Mouse (Mus musculus): ENCODE results near the gene Dtx3. TPM values are rescaled to one million over a fixed set of nuclear protein-coding genes. Genes with fewer than 3 reads are reported as not detected.
"Not testable (repeated sequence)": the region's sequence is repeated elsewhere in the genome, so short reads cannot be mapped to it uniquely, and the experiment has no call there.

Gene Dtx3
- polyA plus RNA-seq, 1 experiment from 2014 or later: 95.8 TPM

- ATAC-seq (replicated peaks; ENCODE audit: low FRiP score, low TSS enrichment, low read depth) (no peak), DNase-seq (ENCODE audit: low spot score) (no peak)
- 88% methylated on average over 5 of the region's 5 CpGs for WGBS
- Histone ChIP-seq H3K27me3 (replicated peaks; ENCODE audit: control insufficient read depth, insufficient read depth, low read length) (no peaks in the 10 kb centered on the region), H3K9me3 (ENCODE audit: control insufficient read depth, low read length) (no peaks in the 10 kb centered on the region), H3K4me1 (replicated peaks; ENCODE audit: control insufficient read depth, insufficient read depth, low read length) (no peaks in the 10 kb centered on the region), H3K36me3 (ENCODE audit: control insufficient read depth, insufficient read depth, low read length) (no peaks in the 10 kb centered on the region), H3K4me2 (ENCODE audit: low read length) (no peak overlapping the region), H3K9ac (ENCODE audit: low read length) (no peak overlapping the region), H3K4me3 (ENCODE audit: low read depth, low read length) (no peak overlapping the region), H3K27ac (ENCODE audit: low read depth) (no peak overlapping the region)
Observed at GRCm38 (mm10) chr10:127154652-127155051, 40.9 kb downstream of the Dtx3 start.

GRCm38 (mm10) chr10:127154241-127154640 is 41.3 kb downstream of the Dtx3 start:
- Histone ChIP-seq H3K9ac (ENCODE audit: low read length) (no peak overlapping the region), H3K36me3 (ENCODE audit: control insufficient read depth, insufficient read depth, low read length) (no peaks in the 10 kb centered on the region), H3K4me2 (ENCODE audit: low read length) (no peak overlapping the region), H3K27me3 (replicated peaks; ENCODE audit: control insufficient read depth, insufficient read depth, low read length) (no peaks in the 10 kb centered on the region), H3K27ac (ENCODE audit: low read depth) (no peak overlapping the region), H3K4me3 (ENCODE audit: low read depth, low read length) (no peak overlapping the region), H3K4me1 (replicated peaks; ENCODE audit: control insufficient read depth, insufficient read depth, low read length) (no peaks in the 10 kb centered on the region), H3K9me3 (ENCODE audit: control insufficient read depth, low read length) (no peaks in the 10 kb centered on the region)
- ATAC-seq (replicated peaks; ENCODE audit: low FRiP score, low TSS enrichment, low read depth): no peak
- DNase-seq (ENCODE audit: low spot score): no peak
- 87% methylated on average over 2 of the region's 2 CpGs for WGBS

DNA sequence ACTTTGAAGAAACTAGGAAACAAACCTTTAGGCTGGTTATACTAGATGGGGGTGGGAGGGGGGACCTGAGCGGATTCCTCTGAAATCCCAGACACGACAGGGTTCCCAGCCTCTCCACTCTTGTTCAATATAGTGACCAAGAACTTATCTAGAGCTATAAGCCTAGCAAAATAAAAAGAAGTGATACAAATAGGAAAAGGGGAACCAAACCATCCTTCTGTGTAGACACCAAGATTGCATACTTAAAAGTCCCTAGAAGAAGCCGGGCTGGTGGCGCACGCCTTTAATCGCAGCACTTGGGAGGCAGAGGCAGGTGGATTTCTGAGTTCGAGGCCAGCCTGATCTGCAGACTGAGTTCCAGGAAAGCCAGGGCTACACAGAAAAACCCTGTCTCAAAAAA is 42.2 kb downstream of the Dtx3 start:
- Histone ChIP-seq H3K27me3 (replicated peaks; ENCODE audit: control insufficient read depth, insufficient read depth, low read length) (no peaks in the 10 kb centered on the region), H3K36me3 (ENCODE audit: control insufficient read depth, insufficient read depth, low read length) (no peaks in the 10 kb centered on the region), H3K4me3 (ENCODE audit: low read depth, low read length) (no peak overlapping the region), H3K4me1 (replicated peaks; ENCODE audit: control insufficient read depth, insufficient read depth, low read length) (no peaks in the 10 kb centered on the region), H3K9ac (ENCODE audit: low read length) (no peak overlapping the region), H3K27ac (ENCODE audit: low read depth) (no peak overlapping the region), H3K4me2 (ENCODE audit: low read length) (no peak overlapping the region), H3K9me3 (ENCODE audit: control insufficient read depth, low read length) (no peaks in the 10 kb centered on the region)
- ATAC-seq (replicated peaks; ENCODE audit: low FRiP score, low TSS enrichment, low read depth) (no peak), DNase-seq (ENCODE audit: low spot score) (no peak)
- 94% methylated on average over 7 of the region's 7 CpGs for WGBS

GRCm38 (mm10) chr10:127152556-127152955 is 43.0 kb downstream of the Dtx3 start:
- H3K27me3 ChIP-seq (replicated peaks; ENCODE audit: control insufficient read depth, insufficient read depth, low read length); H3K4me1 ChIP-seq (replicated peaks; ENCODE audit: control insufficient read depth, insufficient read depth, low read length); H3K36me3 ChIP-seq (ENCODE audit: control insufficient read depth, insufficient read depth, low read length); H3K9ac ChIP-seq (ENCODE audit: low read length); H3K9me3 ChIP-seq (ENCODE audit: control insufficient read depth, low read length); ATAC-seq (replicated peaks; ENCODE audit: low FRiP score, low TSS enrichment, low read depth); H3K27ac ChIP-seq (ENCODE audit: low read depth); H3K4me3 ChIP-seq (ENCODE audit: low read depth, low read length); DNase-seq (ENCODE audit: low spot score); H3K4me2 ChIP-seq (ENCODE audit: low read length): not testable (repeated sequence)
- WGBS: 86% methylated on average over 10 of the region's 10 CpGs

- 92% methylated on average over 3 of the region's 3 CpGs for WGBS
- not testable (repeated sequence) for H3K4me1 ChIP-seq (replicated peaks; ENCODE audit: control insufficient read depth, insufficient read depth, low read length); H3K36me3 ChIP-seq (ENCODE audit: control insufficient read depth, insufficient read depth, low read length); H3K4me3 ChIP-seq (ENCODE audit: low read depth, low read length); DNase-seq (ENCODE audit: low spot score); H3K4me2 ChIP-seq (ENCODE audit: low read length); H3K9ac ChIP-seq (ENCODE audit: low read length); ATAC-seq (replicated peaks; ENCODE audit: low FRiP score, low TSS enrichment, low read depth); H3K9me3 ChIP-seq (ENCODE audit: control insufficient read depth, low read length); H3K27me3 ChIP-seq (replicated peaks; ENCODE audit: control insufficient read depth, insufficient read depth, low read length); H3K27ac ChIP-seq (ENCODE audit: low read depth)
Observed at GRCm38 (mm10) chr10:127151233-127151632, 44.3 kb downstream of the Dtx3 start.

DNA sequence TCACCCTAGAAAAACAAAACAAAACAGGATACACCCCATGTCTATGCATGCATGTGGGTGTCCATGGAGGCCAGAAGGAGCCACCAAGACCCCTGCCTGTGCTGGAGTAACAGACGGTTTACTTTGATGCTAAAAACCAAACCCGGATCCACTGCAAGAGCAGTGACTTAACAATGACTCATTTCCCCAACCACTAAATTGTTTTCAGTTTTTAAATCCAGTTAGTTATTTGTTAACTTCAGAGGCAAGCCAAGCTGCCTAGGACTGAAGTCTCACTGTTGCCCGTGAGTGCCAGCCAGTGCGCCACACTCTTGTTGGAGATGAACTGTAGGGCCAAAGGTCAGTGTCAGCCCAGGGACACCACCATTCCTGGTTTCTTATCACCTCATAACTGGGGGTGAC is 45.1 kb downstream of the Dtx3 start:
- Histone ChIP-seq H3K4me1 (replicated peaks; ENCODE audit: control insufficient read depth, insufficient read depth, low read length) (no peaks in the 10 kb centered on the region), H3K4me3 (ENCODE audit: low read depth, low read length) (no peak overlapping the region), H3K27ac (ENCODE audit: low read depth) (no peak overlapping the region), H3K36me3 (ENCODE audit: control insufficient read depth, insufficient read depth, low read length) (no peaks in the 10 kb centered on the region), H3K27me3 (replicated peaks; ENCODE audit: control insufficient read depth, insufficient read depth, low read length) (no peaks in the 10 kb centered on the region), H3K9me3 (ENCODE audit: control insufficient read depth, low read length) (no peaks in the 10 kb centered on the region), H3K9ac (ENCODE audit: low read length) (no peak overlapping the region), H3K4me2 (ENCODE audit: low read length) (no peak overlapping the region)
- 70% methylated on average over 4 of the region's 4 CpGs for WGBS
- ATAC-seq (replicated peaks; ENCODE audit: low FRiP score, low TSS enrichment, low read depth): no peak
- DNase-seq (ENCODE audit: low spot score): no peak

GRCm38 (mm10) chr10:127147135-127147534 is 48.4 kb downstream of the Dtx3 start:
- ATAC-seq (replicated peaks; ENCODE audit: low FRiP score, low TSS enrichment, low read depth) (no peak), DNase-seq (ENCODE audit: low spot score) (no peak)
- Histone ChIP-seq H3K4me3 (ENCODE audit: low read depth, low read length) (no peak overlapping the region), H3K9me3 (ENCODE audit: control insufficient read depth, low read length) (no peaks in the 10 kb centered on the region), H3K9ac (ENCODE audit: low read length) (no peak overlapping the region), H3K36me3 (ENCODE audit: control insufficient read depth, insufficient read depth, low read length) (no peaks in the 10 kb centered on the region), H3K4me1 (replicated peaks; ENCODE audit: control insufficient read depth, insufficient read depth, low read length) (no peaks in the 10 kb centered on the region), H3K4me2 (ENCODE audit: low read length) (no peak overlapping the region), H3K27ac (ENCODE audit: low read depth) (no peak overlapping the region), H3K27me3 (replicated peaks; ENCODE audit: control insufficient read depth, insufficient read depth, low read length) (no peaks in the 10 kb centered on the region)
- 81% methylated on average over 6 of the region's 6 CpGs for WGBS

DNA sequence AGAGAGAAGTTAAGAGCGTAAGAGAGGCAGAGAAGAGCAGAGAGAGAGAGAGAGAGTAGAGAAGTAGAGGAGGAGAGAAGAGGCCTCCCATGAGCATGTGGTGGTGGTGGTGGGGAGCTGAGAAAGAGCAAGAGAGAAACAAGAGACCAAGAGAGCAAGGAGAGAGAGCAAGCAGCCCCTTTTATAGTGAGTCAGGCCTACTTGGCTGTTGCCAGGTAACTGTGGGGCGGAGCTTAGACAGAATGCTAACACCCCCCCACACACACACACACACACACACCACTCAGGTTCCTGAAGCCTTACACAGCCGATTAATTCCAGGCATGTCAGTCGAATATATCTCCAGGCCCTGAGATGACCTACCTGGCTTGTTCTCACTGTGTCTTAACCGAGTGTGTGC is 50.2 kb downstream of the Dtx3 start:
- Histone ChIP-seq H3K4me1 (replicated peaks; ENCODE audit: control insufficient read depth, insufficient read depth, low read length) (no peaks in the 10 kb centered on the region), H3K4me3 (ENCODE audit: low read depth, low read length) (no peak overlapping the region), H3K9me3 (ENCODE audit: control insufficient read depth, low read length) (no peaks in the 10 kb centered on the region), H3K27me3 (replicated peaks; ENCODE audit: control insufficient read depth, insufficient read depth, low read length) (no peaks in the 10 kb centered on the region), H3K9ac (ENCODE audit: low read length) (no peak overlapping the region), H3K36me3 (ENCODE audit: control insufficient read depth, insufficient read depth, low read length) (no peaks in the 10 kb centered on the region), H3K27ac (ENCODE audit: low read depth) (no peak overlapping the region), H3K4me2 (ENCODE audit: low read length) (no peak overlapping the region)
- no peak for DNase-seq (ENCODE audit: low spot score)
- no peak for ATAC-seq (replicated peaks; ENCODE audit: low FRiP score, low TSS enrichment, low read depth)
- 77% methylated on average over 5 of the region's 5 CpGs for WGBS

DNA sequence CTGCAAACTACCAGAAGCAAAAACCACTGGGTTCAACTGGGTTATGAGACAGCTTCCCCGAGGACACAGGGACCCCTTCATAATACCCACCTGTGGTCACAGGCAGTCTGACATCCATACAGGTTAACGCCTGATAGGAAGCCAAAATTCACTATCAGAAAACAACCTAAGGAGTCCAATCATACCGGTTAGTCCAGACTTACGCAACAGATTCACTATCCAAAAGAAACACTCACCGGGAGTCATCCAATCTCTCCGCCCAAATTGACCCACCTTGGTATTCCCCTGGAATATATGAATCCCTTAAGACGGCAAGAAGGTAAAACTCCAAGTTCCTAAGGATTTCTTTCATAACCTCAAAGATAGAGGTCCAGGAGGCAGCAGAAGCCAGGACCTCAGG is 51.0 kb downstream of the Dtx3 start:
- Histone ChIP-seq H3K9me3 (ENCODE audit: control insufficient read depth, low read length) (no peaks in the 10 kb centered on the region), H3K4me3 (ENCODE audit: low read depth, low read length) (no peak overlapping the region), H3K27me3 (replicated peaks; ENCODE audit: control insufficient read depth, insufficient read depth, low read length) (no peaks in the 10 kb centered on the region), H3K9ac (ENCODE audit: low read length) (no peak overlapping the region), H3K4me1 (replicated peaks; ENCODE audit: control insufficient read depth, insufficient read depth, low read length) (no peaks in the 10 kb centered on the region), H3K36me3 (ENCODE audit: control insufficient read depth, insufficient read depth, low read length) (no peaks in the 10 kb centered on the region), H3K4me2 (ENCODE audit: low read length) (no peak overlapping the region), H3K27ac (ENCODE audit: low read depth) (no peak overlapping the region)
- WGBS: 81% methylated on average over 7 of the region's 7 CpGs
- ATAC-seq (replicated peaks; ENCODE audit: low FRiP score, low TSS enrichment, low read depth): no peak
- DNase-seq (ENCODE audit: low spot score): no peak
